Mouse (Mus musculus) lung, adult 18-20 months (tissue): ENCODE measurements at regions not wholly inside any gene's neighbourhood (a gene's known extent, or its start where the extent isn't known, plus 50 kb on each side); places are given as distances from the start of the nearest gene placed in this dataset.

Experiments
- DNase-seq, 2 experiments: peaks; one replicate each; pipeline ENCODE4 v3.0.0; 2022; ENCODE audit warnings: mixed read lengths in 2 of 2

DNA sequence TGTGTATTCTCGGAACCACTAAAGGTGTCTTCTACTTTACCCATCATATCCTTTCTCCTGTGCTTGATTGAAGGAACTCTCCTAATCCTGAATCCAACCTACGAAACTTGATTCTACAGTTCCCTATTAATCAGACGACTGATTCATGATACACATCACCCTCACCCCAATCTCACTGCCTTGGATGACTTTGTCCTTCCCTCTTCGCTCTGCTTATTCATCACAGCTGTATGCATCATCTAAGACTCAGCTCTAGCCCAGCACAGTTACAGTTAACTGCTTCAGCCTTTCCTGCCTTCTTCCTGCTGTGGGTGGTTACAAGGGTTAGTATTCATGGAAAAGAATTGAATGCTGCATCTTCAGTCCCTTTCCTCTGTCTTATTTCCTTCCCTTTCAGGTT lies 640.1 kb upstream of the Cited2 start:
- no peak for DNase-seq

DNA sequence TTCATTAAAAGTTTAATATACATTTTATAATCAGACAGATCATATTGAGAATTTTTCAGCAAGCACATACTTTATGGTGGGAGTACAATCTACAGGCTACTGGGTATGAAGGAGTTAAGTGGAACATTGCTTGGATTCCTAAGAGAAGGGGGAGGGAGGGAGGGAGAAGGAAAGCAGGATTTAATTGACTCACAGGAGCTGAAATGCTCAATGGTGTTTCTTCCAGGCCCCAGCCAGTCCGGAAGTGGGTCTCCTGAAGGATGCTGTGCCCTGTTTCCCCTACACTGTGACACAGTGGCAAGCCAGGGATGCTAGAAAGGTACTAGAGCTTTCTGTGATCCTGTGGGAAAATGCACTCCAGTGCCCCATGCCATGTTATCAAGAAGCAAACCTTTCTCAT lies 621.0 kb upstream of the Cited2 start:
- no peak for DNase-seq

DNA sequence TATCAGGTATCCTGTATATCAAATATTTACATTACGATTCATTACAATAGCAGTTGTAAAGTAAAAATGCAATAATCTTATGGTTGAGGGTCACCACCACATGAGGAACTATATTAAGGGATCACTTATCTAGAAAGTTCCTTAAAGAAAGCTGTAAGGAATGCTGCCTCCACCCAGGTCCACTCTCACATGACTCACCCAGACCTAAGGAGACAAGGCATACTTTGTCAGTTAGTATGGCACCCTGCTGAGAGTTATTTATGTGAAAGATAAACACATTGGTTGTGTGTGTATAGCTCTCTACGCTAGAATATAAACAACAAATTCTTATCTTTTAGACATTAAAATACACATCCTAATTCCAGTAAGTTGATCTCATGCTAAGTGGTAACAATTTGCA lies 619.6 kb upstream of the Cited2 start:
- DNase-seq: no peak

DNA sequence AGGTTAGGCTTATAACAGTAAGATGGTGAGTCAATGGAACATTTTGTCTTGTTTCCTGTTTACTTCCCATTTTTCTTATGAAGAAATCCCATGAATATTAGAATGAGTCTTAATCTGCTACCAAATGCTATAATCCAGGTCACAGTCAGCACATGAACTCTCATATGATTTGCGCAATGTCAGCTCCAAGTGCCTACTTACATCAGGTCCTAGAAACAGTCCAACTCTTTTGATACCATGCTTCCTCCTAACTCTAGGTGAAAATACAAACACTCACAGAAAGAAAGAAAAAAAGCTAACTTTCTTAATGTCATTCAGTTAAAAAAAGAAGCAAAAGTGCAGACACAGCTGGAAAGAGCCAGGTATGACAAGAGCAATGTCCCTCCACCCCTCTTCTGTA lies 616.2 kb upstream of the Cited2 start:
- peak; percentile 9 to 36 for DNase-seq

DNA sequence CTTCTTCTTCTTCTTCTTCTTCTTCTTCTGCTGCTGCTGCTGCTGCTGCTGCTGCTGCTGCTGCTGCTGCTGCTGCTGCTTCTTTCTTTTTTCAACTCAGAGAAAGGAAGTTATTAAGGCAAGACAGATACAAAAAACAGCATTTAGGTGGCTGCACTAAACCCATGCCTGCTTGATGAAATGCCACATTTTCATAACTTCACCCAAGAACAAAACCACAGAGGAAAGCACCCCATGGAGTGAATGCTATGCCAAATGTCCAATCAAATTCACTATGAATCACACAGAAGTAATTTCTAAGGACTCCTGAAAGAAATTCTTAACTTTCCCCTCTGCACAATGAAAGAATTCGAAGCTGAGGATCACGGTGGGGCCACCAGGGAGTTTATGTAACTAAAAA lies 611.9 kb upstream of the Cited2 start:
- DNase-seq: no peak

DNA sequence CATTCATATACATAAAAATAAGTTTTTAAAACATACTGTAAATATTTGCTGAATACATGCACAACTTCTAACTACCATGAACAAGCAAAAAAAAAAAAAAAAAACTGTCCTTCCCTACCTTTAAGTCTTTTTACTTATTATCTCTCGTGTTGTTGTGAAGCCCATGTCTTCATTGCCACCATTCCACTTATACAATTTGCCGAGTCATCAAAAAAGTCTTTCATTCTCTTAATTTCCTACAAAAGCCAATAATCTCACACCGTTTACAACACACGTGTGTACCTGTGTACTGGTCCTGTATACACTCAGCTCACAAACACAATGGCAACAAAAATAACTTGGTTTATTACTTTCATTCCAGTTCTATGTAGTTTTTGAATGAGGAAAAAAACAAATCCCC lies 608.2 kb upstream of the Cited2 start:
- no peak for DNase-seq

DNA sequence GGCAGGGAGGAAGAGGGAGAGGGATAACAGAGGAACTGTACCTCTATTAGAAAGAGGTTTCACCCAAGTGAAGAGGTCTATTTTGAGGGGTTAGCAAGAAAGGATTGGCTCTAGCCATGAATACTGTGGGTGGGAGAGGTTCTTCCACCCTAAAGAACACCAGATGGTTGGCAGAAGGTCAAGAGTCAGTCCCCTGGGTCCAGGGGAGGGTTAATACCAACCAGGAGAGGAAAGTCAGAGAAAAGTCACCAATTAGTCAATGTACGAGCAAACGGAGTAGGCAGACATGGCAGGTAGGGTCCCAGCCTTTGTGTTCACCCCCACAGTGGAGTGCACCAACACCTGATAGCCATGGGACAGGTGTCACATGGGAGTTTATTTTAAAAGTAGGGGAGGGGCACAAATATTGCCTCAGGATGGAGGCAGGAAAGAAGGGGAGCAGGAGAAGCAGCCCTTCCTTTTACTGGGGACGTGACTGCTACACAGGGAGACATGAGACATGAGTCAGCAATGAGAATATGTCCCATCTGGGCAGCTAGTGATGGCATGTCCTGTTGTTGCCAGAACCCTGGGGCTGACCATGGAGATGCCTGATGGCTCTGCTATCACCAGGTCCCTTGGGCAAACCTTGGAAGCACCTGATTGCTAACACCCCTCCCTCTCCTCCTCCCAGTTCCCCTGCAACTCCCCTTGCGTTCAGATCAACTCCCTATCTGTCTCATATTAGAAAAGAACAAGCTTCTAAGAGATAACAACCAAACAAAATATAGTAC lies 593.4 kb upstream of the Cited2 start:
- DNase-seq: no peak

DNA sequence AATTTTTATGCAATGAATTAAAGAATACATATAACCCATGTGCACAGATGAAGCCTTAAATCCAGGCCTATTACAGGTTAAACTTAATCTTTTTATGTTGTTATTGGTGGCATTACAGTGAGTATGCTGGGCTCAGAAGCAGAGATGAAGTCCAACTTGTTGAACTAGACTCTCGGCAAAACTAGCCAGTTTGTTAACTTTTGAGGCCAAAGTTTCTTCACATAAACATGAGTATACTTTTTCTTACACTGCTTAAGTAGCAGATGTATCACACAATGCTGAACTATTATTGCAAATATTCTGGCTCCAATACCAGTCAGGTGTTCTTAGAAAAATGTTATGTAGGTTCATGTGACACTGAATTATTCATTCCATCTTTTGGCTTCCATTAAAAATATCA lies 592.4 kb upstream of the Cited2 start:
- no peak for DNase-seq

DNA sequence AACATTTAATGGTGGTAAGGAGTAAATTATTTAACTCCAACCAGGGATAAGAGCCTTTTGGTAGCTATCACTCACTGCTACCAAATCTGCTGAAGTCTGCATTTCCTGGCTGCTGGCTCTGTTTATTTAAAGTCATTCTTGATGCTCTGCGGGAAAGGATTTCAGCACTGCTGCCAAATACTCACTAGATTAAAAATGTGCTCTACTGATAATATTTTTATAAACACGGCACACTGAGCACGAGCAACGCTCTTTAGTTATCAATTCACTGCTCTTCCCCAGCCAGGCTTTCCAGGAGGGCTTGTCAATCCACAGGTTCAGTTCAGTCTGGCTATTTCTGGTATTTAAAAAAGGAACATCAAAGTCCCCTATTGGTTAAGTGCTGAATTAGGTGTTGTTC lies 591.3 kb upstream of the Cited2 start:
- DNase-seq: peak in 1 of 2 experiments; percentile 2

DNA sequence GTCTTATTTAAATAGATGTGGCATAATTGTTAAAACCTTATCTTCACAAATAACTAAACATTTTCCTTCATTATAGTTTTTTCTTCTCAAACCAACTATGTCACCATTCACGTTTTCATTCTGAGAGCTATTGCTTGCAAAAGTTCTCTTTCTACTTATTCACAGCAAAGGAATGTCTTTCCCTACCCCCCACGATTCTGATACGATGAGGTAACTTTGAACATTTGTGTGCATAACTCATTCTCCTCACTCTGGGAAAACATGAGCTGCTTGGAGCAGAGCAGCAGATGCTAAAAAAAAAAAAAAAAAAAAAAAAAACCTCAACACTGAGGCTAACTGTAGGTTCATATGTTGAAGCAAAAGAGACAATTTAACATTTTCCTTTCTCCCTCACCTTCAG lies 547.6 kb upstream of the Cited2 start:
- DNase-seq: peak in 1 of 2 experiments; percentile 48

DNA sequence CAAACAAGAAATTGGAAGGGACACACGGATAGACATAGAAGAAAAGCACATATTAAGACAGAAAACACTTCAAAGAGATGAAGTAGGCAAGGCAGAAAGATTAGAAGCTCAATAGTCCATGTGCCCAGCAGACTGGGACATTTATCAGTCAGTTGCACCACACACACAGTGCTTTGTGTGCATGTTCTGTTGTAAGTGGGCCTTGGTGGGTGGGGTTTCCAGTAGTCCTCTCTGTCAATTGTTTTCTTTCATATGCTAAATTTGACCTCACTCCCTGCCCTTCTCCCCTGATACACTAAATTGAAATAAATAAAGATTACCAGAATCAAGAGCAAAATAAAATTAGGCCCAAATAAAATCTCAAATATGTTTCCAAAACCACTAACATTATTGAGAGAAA lies 546.0 kb upstream of the Cited2 start:
- DNase-seq: no peak

DNA sequence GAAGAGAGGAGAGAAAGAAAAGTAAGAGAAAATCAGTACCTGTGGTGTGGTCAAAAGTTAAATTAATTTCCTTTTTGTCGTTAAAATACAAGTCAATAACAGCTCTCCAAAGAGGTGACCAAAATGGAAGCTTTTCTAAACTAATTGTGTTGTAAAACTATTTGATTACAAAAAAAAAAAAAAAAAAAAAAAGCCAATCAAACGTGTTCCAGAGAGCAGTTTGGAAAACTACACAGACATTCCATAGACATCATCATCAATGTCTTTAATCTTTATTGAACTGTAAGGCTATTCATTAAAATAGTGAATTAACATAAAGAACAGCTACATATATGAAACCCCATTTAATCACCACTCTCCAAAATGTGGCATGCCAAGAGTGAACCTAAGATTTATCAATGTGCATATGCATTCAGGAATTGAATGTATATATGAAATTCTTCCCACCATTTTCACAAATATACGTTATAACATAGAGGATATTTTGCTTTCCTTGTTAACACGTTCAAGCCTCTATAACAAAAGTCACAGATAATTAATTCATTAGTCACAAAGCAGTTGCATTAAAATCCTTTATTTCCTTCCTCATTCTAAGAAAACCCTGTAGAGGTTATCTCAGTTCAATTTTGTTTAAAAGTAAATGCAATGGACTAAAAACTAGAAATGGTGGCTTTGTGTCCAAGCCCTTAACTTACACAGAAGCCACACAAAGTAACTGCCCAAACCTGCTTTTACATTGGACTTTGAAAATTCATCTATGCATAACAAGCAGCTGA lies 545.3 kb upstream of the Cited2 start:
- no peak for DNase-seq

DNA sequence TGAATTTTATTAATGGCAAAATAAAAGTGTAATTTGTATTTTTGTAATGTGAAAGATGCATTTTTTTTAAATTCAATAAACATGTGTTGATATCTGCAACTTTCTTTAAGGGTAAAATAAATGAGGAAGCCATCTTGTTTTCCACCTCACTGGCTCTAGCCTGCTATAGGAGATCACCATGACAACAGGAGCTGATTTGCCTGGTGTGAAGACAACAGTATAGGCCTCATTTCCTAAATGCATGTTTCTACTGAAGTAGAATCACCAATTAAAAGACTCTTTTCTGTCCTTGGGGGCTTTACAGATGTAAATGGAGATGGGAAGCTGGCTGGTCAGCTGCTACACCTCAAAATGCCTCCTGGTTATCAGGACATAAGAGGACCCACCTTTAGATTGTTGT lies 544.4 kb upstream of the Cited2 start:
- no peak for DNase-seq

DNA sequence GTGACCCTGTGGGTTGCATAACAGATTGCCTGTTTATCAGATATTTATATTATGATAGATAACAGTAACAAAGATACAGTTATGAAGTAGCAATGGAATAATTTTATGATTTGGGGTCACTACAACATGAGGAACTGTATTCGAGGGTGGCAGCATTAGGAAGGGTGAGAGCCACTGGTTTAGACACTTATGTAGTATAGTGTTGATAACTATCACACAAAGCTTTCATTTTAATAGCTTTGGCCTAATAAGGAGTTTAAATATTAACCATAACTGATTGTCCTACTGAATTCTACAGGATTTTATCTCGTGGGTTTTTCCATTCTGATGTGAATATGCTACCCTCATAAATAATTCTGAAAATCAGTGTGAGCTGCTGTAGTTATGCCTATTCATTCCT lies 538.6 kb upstream of the Cited2 start:
- no peak for DNase-seq

DNA sequence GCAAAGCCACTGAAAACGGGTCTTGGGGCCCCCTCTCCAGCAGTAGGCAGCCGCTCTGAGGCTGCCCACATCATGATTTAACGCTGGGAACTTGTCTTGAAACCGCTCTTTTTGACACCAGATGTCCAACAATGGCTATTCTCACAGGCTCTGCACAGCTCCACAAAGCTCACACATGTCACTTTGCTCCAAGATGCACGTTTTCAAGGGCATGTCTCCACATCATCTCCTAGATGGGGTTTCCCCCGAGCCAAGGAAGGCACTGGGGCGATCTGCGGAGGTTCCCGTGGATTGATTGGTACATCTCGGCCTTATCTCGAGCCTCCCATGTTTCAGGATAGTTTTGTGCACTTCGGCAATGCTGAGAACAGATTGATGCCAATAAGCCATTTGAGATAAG lies 526.8 kb upstream of the Cited2 start:
- DNase-seq: no peak

DNA sequence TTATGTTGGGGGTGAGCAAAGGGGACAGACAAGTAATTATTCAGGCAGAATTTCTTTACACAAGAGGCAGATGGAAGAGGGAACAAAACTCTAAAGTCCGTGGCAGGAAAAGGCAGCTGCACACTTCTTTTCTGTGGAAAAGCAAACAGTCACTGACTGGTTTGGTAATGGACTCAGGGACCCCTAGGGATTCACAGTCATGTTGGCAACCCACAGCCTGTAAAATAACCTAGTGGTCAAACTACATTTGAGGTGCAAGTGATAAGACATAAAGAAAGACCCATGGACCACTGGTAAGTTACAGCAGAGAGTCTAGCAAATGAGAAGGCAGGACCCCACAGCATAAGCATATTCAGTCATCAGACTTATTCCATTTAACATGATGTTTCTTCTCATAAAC lies 526.4 kb upstream of the Cited2 start:
- DNase-seq: no peak

DNA sequence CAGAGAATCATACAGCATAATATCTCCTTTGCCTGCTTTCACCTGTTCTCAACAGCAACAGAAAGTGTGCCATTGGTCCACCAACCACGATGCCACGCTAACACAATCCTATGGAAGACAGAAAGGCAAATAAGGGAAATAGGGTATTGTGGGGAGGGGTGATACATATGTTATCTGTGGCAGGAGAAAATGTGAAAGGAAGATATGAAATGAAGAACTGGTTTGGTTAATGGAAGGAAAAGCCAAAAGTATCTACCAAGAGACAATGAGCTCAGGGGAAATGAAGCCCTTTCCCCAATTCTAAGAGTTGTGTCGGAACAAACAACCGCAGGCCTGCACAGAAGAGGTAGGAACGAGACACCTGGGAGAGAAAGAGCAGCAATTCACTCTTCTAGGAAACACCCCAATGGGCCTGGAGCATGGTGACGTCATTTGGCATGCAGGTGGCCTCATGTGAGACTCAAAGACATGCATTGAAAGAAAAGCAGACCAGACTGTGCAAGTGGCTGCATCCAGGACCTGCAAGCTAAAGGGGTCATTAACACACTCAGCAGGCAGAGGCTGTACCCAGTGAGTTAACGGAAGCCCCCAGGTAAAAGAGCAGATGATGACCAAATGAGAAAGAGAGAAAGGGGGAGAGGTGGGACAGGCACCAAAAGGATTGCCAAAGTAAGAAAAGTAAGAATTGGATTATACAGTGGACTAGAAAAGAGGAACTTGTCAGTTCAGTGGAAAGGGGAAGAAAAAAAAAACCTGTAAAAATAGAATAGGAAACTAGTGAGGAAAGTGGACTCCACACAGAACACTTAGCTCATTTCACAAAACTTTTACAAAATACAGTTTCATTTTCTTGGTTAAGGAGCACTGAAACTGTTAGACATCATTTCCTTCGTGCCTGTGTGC lies 522.2 kb upstream of the Cited2 start:
- DNase-seq: no peak

DNA sequence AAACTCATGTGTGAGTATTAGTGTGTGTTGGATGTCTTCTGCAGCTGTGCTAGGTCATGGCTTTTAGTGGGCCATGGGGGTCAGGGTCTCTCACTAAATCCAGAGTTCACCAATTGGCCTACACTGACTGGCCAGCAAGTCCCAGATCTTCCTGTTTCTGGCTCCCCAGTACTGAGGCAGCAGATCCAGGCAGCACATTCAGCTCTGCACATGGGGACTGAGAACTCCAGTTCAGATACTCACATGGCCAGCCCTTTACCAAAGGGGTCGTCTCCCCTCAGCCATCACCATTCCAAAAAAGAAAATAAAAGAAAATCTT lies 521.6 kb upstream of the Cited2 start:
- DNase-seq: no peak

DNA sequence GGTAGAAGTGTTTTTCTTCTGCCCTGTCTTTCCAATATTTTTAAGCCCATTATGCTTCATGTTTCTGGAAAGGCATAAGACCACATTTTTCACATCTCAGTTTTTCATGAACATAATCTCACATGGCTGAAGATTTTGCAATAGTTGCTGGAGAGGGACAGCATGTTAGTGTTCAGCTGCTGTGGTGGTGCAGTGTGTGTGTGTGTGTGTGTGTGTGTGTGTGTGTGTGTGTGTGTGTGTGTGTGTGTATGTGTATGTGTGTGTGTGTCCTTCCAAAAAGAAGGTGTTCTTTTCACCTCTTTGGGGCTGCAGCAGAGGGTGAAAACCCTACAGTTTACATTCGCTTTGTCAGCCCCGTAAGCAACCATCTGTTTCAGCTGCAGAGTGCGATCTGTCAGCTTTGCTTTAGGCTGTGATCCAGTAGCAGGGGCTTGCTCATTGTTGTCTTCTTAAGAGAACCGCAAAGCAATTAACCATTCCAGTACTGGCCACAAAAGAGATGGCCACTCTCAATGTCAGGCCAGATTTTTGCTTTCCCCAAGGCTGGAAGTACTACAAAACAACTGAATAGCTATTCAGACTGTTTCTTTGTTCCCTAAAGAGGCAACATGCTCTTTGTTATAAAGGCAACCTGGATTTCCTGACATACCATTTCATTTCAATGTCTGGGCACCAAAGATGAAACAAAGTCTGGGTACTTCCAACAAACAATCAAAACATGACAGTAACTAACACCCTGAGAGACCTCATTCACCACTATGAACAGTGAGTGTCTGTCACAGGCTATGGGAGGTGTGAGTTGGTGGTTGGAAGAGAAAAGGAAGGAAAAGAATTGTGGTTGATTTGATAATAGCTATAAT lies 520.2 kb upstream of the Cited2 start:
- DNase-seq: no peak

DNA sequence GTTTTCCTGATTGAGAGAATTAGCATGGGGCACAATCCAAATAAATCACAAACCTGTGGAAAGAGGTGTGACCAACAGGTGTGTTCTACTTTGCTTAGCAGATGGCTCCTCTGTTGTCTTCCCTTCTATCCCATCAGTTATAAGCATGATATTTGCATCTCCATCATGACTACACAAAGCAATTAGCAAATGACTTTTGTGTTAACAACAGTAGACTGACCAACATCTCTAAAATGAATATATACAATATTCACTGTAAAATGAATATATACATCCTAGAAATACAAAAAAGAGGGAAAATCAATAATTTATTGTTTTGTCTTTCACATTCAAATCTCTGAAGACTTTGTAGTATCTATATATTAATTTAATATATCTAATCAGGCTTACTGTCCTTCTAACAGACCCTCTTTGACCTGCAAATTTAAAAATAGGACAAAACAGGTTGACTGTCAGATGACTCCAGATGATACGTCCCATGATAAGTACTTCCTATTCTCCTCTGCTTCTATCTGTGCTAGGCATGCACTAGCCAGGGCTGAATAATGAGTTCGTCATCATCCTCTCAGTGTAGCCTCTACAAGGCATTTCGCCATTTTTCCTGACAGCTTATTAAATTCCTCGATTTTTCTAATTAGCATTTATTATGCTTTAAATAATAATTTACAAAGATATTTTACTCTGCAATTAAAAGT lies 519.5 kb upstream of the Cited2 start:
- DNase-seq: no peak

DNA sequence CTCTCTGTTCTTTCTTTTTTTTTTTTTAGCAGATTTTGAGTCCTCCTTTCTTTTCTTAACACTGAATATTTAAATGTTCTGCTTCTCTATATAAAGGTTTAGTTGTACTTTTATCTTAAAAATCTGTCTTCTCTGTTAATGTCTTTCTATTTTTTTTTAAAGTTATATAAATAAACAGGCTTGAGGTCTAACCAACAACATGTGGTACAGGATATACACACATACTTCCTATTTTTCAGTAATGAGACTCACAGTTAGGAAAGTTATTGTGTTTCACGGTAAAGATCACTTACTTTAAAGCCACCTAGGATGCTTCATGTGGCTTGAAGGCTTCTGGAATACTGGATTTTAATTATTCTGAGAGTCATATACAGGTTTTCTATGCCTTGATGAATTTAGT lies 518.9 kb upstream of the Cited2 start:
- no peak for DNase-seq
